In genomic region chr11:69936714-69937347, GRCm38 (mm10) we compare ENCODE assay signal across 8 mouse cellular contexts. TPM values are rescaled to one million over a fixed set of nuclear protein-coding genes. Genes with fewer than 3 reads are reported as not detected.
DNase-seq lines count a peak whose midpoint lies in the region; ATAC-seq and TF ChIP-seq lines count a peak whose summit lies in the region.

No protein-coding gene starts in this region.

- H3K36me3 ChIP-seq in heart, adult 2 months (ENCODE audit: control insufficient read depth, insufficient read depth, low read length): no peaks in the 10 kb centered on the region
- no peaks in the 10 kb centered on the region for H3K36me3 ChIP-seq in heart, embryonic 16.5 days (ENCODE audit: control insufficient read depth, insufficient read depth)
- H3K36me3 ChIP-seq in kidney, postnatal 0 days (ENCODE audit: insufficient read depth, low read length): no peaks in the 10 kb centered on the region
- no peaks in the 10 kb centered on the region for H3K36me3 ChIP-seq in neural tube, embryonic 13.5 days

- peaks cover 11% of the 10 kb centered on the region for H3K4me1 ChIP-seq in heart, adult 2 months (ENCODE audit: control insufficient read depth, insufficient read depth, low read length)
- peaks cover 33% of the 10 kb centered on the region for H3K4me1 ChIP-seq in heart, embryonic 16.5 days (ENCODE audit: control insufficient read depth, insufficient read depth, low read length)
- H3K4me1 ChIP-seq in kidney, postnatal 0 days (replicated peaks; ENCODE audit: insufficient read depth, low read length): peaks cover 24% of the 10 kb centered on the region
- H3K4me1 ChIP-seq in neural tube, embryonic 13.5 days (replicated peaks): peaks cover 26% of the 10 kb centered on the region

- peak overlapping the region; percentile 100 for H3K4me2 ChIP-seq in heart, embryonic 16.5 days (ENCODE audit: low read depth, low read length)
- peak overlapping the region; percentile 99 for H3K4me2 ChIP-seq in kidney, postnatal 0 days (ENCODE audit: low read length)
- H3K4me2 ChIP-seq in neural tube, embryonic 13.5 days: peak overlapping the region; percentile 99

- TF ChIP-seq EP300 in heart, adult 2 months (IDR thresholded peaks at IDR 0.05; ENCODE audit: insufficient read depth, low read depth, low read length): no peak

- no peak for TF ChIP-seq POLR2A in heart, adult 2 months (IDR thresholded peaks at IDR 0.05; ENCODE audit: insufficient read depth, low read depth, low read length)

- H3K27me3 ChIP-seq in heart, adult 2 months (ENCODE audit: control insufficient read depth, insufficient read depth, low read length): no peaks in the 10 kb centered on the region
- H3K27me3 ChIP-seq in heart, embryonic 16.5 days (ENCODE audit: control insufficient read depth, insufficient read depth, low read length): 0 out of 2 replicates have a peak, but pooled peaks cover 6% of the 10 kb centered on the region
- no peaks in the 10 kb centered on the region; the same call in 1 of the 2 replicates for H3K27me3 ChIP-seq in kidney, postnatal 0 days (ENCODE audit: insufficient read depth, low read length)
- H3K27me3 ChIP-seq in neural tube, embryonic 13.5 days: peaks cover 50% of the 10 kb centered on the region

- no peak for TF ChIP-seq CTCF in heart, adult 2 months (IDR thresholded peaks at IDR 0.05)
- no peak for TF ChIP-seq CTCF in kidney, postnatal 0 days (IDR thresholded peaks at IDR 0.05; ENCODE audit: low read depth)

- no peak for ATAC-seq in heart, embryonic 16.5 days (replicated peaks; ENCODE audit: extremely low read depth, insufficient read depth, low FRiP score)
- no peak for ATAC-seq in kidney, postnatal 0 days (replicated peaks; ENCODE audit: low FRiP score, low read depth)
- no peak for ATAC-seq in neural tube, embryonic 13.5 days (ENCODE audit: low read depth)
- no peak for ATAC-seq in erythroblast, adult 5-6 weeks (replicated peaks; ENCODE audit: low FRiP score, poor library complexity, severe bottlenecking)

- H3K79me2 ChIP-seq in heart, adult 2 months (replicated peaks; ENCODE audit: control insufficient read depth, insufficient read depth, low read length): no peaks in the 10 kb centered on the region

- no peaks in the 10 kb centered on the region for H3K9me3 ChIP-seq in heart, embryonic 16.5 days (replicated peaks; ENCODE audit: control insufficient read depth, low read length)
- no peaks in the 10 kb centered on the region for H3K9me3 ChIP-seq in kidney, postnatal 0 days (replicated peaks; ENCODE audit: low read length)
- H3K9me3 ChIP-seq in neural tube, embryonic 13.5 days: no peaks in the 10 kb centered on the region

- H3K9ac ChIP-seq in heart, adult 2 months (ENCODE audit: low read depth, low read length): peak overlapping the region; percentile 81
- peak overlapping the region; percentile 66 for H3K9ac ChIP-seq in heart, embryonic 16.5 days (ENCODE audit: low read length)
- H3K9ac ChIP-seq in kidney, postnatal 0 days (ENCODE audit: low read depth, low read length): peak overlapping the region; percentile 68; the same call in 1 of the 2 replicates
- no peak overlapping the region for H3K9ac ChIP-seq in neural tube, embryonic 13.5 days

- H3K27ac ChIP-seq in heart, adult 2 months: peak overlapping the region; percentile 71
- peak overlapping the region; percentile 60 for H3K27ac ChIP-seq in heart, embryonic 16.5 days (ENCODE audit: low read length)
- peak overlapping the region; percentile 80 for H3K27ac ChIP-seq in kidney, postnatal 0 days
- no peak overlapping the region for H3K27ac ChIP-seq in neural tube, embryonic 13.5 days (replicated peaks)

- DNase-seq in heart, adult 2 months: peak; percentile 38 to 53
- DNase-seq in heart, postnatal 25 days (ENCODE audit: low spot score): no peak
- no peak for DNase-seq in kidney, postnatal 0 days (ENCODE audit: low spot score)
- no peak for DNase-seq in right cerebral cortex, adult 18-20 months
- DNase-seq in frontal cortex, postnatal 25 days (ENCODE audit: low spot score in 2 of 2): no peak

- WGBS in heart, adult 2 months: 33% methylated on average over 9 of the region's 9 CpGs
- WGBS in heart, embryonic 16.5 days: 34% methylated on average over 9 of the region's 9 CpGs
- 26% methylated on average over 9 of the region's 9 CpGs for WGBS in kidney, postnatal 0 days
- WGBS in neural tube, embryonic 13.5 days: 43% methylated on average over 9 of the region's 9 CpGs

- intact Hi-C loops in heart, adult 2 months (cut with DNase I): no loop called here
- intact Hi-C loops in heart, postnatal 25 days (cut with DNase I): loop anchor here (10.0 kb wide), 1 partner anchor 278 kb away; the partner anchor contains the start of gene Slc16a11

- H3K4me3 ChIP-seq in heart, adult 2 months: peak overlapping the region; percentile 50; the same call in 1 of the 2 replicates
- H3K4me3 ChIP-seq in heart, embryonic 16.5 days (ENCODE audit: low read length): peak overlapping the region; percentile 65
- H3K4me3 ChIP-seq in kidney, postnatal 0 days (replicated peaks; ENCODE audit: low read depth, low read length): peak overlapping the region; percentile 47; the same call in 1 of the 2 replicates
- peak overlapping the region; percentile 55 for H3K4me3 ChIP-seq in neural tube, embryonic 13.5 days

RNA-seq across cellular contexts. Expression of gene Ybx2, which starts 1.2 kb away (rescaled TPM):
- total RNA-seq in heart, adult 2 months (2021): 10 to 100 TPM; 16.7 to 22.6 TPM
- 64.2 and 66.2 TPM in 2 replicates for polyA plus RNA-seq in heart, adult 2 months (2012; rRNA removed)
- 10 to 100 TPM; 18.8 to 23.4 TPM for total RNA-seq in heart, postnatal 25 days (2021)
- polyA plus RNA-seq in heart, embryonic 16.5 days (2015; fragmentation: Nextera tagmentation; extraction: Ambion mirVana): 5.3 and 7.3 TPM in 2 replicates
- polyA plus RNA-seq in kidney, postnatal 0 days (2015; fragmentation: Nextera tagmentation; extraction: Ambion mirVana): 6.8 and 7.5 TPM in 2 replicates
- 4.7 and 5.0 TPM in 2 replicates for polyA plus RNA-seq in neural tube, embryonic 13.5 days (2015; fragmentation: Nextera tagmentation; extraction: Ambion mirVana)
- total RNA-seq in erythroblast, adult 5-6 weeks (2015; ENCODE audit: low replicate concordance): not detected in 2 replicates
- total RNA-seq in erythroblast, adult 5-6 weeks (2017; ENCODE audit: low replicate concordance): 5.0 TPM in 1 of 2 replicates, not detected in the other

RNA-seq across cellular contexts. Expression of gene Slc2a4, which starts 11.2 kb away (rescaled TPM):
- 100 to 1,000 TPM; 363 to 456 TPM for total RNA-seq in heart, adult 2 months (2021)
- polyA plus RNA-seq in heart, adult 2 months (2012; rRNA removed): 516 and 737 TPM in 2 replicates
- 100 to 1,000 TPM; 325 to 365 TPM for total RNA-seq in heart, postnatal 25 days (2021)
- polyA plus RNA-seq in heart, embryonic 16.5 days (2015; fragmentation: Nextera tagmentation; extraction: Ambion mirVana): 56.1 and 58.4 TPM in 2 replicates
- 21.4 and 23.1 TPM in 2 replicates for polyA plus RNA-seq in kidney, postnatal 0 days (2015; fragmentation: Nextera tagmentation; extraction: Ambion mirVana)
- polyA plus RNA-seq in neural tube, embryonic 13.5 days (2015; fragmentation: Nextera tagmentation; extraction: Ambion mirVana): 3.6 and 6.4 TPM in 2 replicates
- 31.3 and 37.9 TPM in 2 replicates for total RNA-seq in erythroblast, adult 5-6 weeks (2015; ENCODE audit: low replicate concordance)
- total RNA-seq in erythroblast, adult 5-6 weeks (2017; ENCODE audit: low replicate concordance): 98.1 and 151 TPM in 2 replicates

RNA-seq across cellular contexts. Expression of gene Eif5a, which starts 15.1 kb away (rescaled TPM):
- 100 to 1,000 TPM; 397 to 444 TPM for total RNA-seq in heart, adult 2 months (2021)
- polyA plus RNA-seq in heart, adult 2 months (2012; rRNA removed): 360 and 540 TPM in 2 replicates
- 100 to 1,000 TPM; 427 TPM for total RNA-seq in heart, postnatal 25 days (2021)
- 1,137 and 1,317 TPM in 2 replicates for polyA plus RNA-seq in heart, embryonic 16.5 days (2015; fragmentation: Nextera tagmentation; extraction: Ambion mirVana)
- polyA plus RNA-seq in kidney, postnatal 0 days (2015; fragmentation: Nextera tagmentation; extraction: Ambion mirVana): 1,371 and 1,476 TPM in 2 replicates
- polyA plus RNA-seq in neural tube, embryonic 13.5 days (2015; fragmentation: Nextera tagmentation; extraction: Ambion mirVana): 1,157 and 1,178 TPM in 2 replicates
- total RNA-seq in erythroblast, adult 5-6 weeks (2015; ENCODE audit: low replicate concordance): 340 and 374 TPM in 2 replicates
- 154 and 205 TPM in 2 replicates for total RNA-seq in erythroblast, adult 5-6 weeks (2017; ENCODE audit: low replicate concordance)

RNA-seq across cellular contexts. Expression of gene Gps2, which starts 23.1 kb away (rescaled TPM):
- 10 to 100 TPM; 27.2 to 28.4 TPM for total RNA-seq in heart, adult 2 months (2021)
- 53.9 and 63.9 TPM in 2 replicates for polyA plus RNA-seq in heart, adult 2 months (2012; rRNA removed)
- 10 to 100 TPM; 24.1 to 26.7 TPM for total RNA-seq in heart, postnatal 25 days (2021)
- polyA plus RNA-seq in heart, embryonic 16.5 days (2015; fragmentation: Nextera tagmentation; extraction: Ambion mirVana): 50.1 and 51.2 TPM in 2 replicates
- 63.0 and 65.0 TPM in 2 replicates for polyA plus RNA-seq in kidney, postnatal 0 days (2015; fragmentation: Nextera tagmentation; extraction: Ambion mirVana)
- polyA plus RNA-seq in neural tube, embryonic 13.5 days (2015; fragmentation: Nextera tagmentation; extraction: Ambion mirVana): 60.4 and 76.5 TPM in 2 replicates
- 69.0 and 102 TPM in 2 replicates for total RNA-seq in erythroblast, adult 5-6 weeks (2015; ENCODE audit: low replicate concordance)
- 52.9 and 63.3 TPM in 2 replicates for total RNA-seq in erythroblast, adult 5-6 weeks (2017; ENCODE audit: low replicate concordance)

RNA-seq across cellular contexts. Expression of gene Cldn7, which starts 27.7 kb away (rescaled TPM):
- total RNA-seq in heart, adult 2 months (2021): not detected
- polyA plus RNA-seq in heart, adult 2 months (2012; rRNA removed): 0.50 and 3.5 TPM in 2 replicates
- not detected for total RNA-seq in heart, postnatal 25 days (2021)
- polyA plus RNA-seq in heart, embryonic 16.5 days (2015; fragmentation: Nextera tagmentation; extraction: Ambion mirVana): 7.5 and 14.4 TPM in 2 replicates
- 238 and 246 TPM in 2 replicates for polyA plus RNA-seq in kidney, postnatal 0 days (2015; fragmentation: Nextera tagmentation; extraction: Ambion mirVana)
- 0.33 and 1.7 TPM in 2 replicates for polyA plus RNA-seq in neural tube, embryonic 13.5 days (2015; fragmentation: Nextera tagmentation; extraction: Ambion mirVana)
- not detected in 2 replicates for total RNA-seq in erythroblast, adult 5-6 weeks (2015; ENCODE audit: low replicate concordance)
- total RNA-seq in erythroblast, adult 5-6 weeks (2017; ENCODE audit: low replicate concordance): not detected in 2 replicates

Comparison
In these comparisons a context has a peak if more than half of its experiments do, and no peak if none do; other contexts are left out.
1. DNase-seq: peak in heart, adult 2 months (2 of 2); none in heart, postnatal 25 days (single experiment), kidney, postnatal 0 days (single experiment), right cerebral cortex, adult 18-20 months (single experiment) and frontal cortex, postnatal 25 days (0 of 2).
2. Peak in every context shown above with its lines, with median percentiles within 50 percentile points of each other: H3K4me3 ChIP-seq and H3K4me2 ChIP-seq.